Mouse (Mus musculus): ENCODE results near the gene Epb41l5. TPM values are rescaled to one million over a fixed set of nuclear protein-coding genes. Genes with fewer than 3 reads are reported as not detected.
A peak's percentile ranks its signal among the peaks of the same experiment; 100 is the strongest.

The Epb41l5 gene
- polyA plus RNA-seq (2016; fragmentation: Nextera tagmentation; extraction: Ambion mirVana), result 12.4 and 15.4 TPM in 2 replicates

DNA sequence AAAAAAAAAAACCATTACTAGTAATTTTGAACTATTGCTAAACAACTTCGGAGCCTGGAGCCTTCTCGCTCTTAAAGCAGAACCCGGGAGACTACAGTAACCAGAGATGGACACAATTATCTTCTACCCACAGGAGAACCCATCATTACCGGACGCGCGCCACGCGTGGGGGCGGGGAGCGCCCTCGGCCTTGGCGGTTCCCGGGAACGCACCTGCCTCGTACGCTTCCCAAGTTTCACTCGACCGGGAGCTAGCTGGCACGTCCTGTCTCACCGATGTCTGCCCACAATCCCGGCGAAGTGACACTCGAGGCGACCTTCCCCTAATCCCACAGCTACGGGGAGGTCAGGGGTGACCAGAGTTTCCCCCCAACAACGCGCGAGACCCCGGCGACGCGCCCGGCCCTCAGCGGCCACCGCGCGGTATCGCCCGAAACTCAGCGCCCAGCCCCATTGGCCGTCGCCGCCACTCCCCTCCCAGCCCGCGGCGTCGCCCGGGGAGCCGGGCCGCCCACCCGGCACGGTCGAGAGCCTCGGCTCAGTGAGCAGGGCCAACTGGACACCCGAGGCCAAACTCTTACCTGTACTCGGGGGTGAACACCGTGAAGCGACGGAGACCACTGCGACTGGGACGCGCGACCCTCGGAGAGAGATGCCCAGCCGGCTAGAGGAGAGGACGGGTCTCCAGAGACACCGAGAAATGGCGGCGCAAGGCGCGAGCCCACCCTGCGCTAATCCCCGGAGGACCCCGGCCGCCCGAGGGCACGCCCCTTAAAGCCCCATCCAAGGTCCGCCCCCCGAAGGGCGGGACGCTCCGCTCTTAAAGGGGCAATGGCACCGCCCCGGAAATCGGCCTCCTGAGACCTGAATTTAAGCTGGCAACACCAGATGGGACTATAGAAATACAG is at the start of gene Epb41l5:
Gene Epb41l5 (minus strand): TSS at position 796 of the 907 bp plus-strand sequence.
- peaks cover under 1% of the 10 kb centered on the region; the same call in 1 of the 2 replicates for H3K4me1 ChIP-seq (replicated peaks)
- H3K36me3 ChIP-seq, result no peaks in the 10 kb centered on the region
- H3K27ac ChIP-seq, result peak within 1 kb of the TSS; percentile 58
- peak within 1 kb of the TSS; percentile 56 for H3K9ac ChIP-seq (replicated peaks)
- H3K9me3 ChIP-seq, result no peaks in the 10 kb centered on the region
- peak within 1 kb of the TSS; percentile 72 for H3K4me3 ChIP-seq (replicated peaks)
- peak within 1 kb of the TSS; percentile 81 for H3K4me2 ChIP-seq
- peak; percentile 90 for ATAC-seq (ENCODE audit: insufficient number of reproducible peaks, insufficient read depth, low FRiP score, low TSS enrichment, low read depth)
- H3K27me3 ChIP-seq, result no peaks in the 10 kb centered on the region
- under 1% methylated on average over 81 of the region's 86 CpGs for WGBS

DNA sequence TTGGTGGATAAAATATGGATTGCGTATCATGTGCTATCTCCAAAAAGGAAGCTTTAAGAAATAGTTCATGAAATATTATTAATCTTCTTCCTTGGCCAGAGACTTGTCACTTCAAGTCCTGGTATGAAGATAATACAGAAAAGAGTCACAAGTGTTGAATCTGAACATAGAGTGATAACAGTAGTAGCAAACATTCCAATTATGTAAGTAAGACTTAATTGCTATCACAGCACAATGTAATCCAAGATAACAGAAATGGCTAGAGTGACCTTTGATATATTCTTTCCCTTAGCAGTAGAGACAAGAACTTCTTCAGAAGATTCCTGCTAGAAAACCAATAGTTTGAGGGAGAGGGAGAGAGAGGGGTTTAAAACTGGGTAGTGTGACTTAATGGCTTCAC is 48.1 kb upstream of the Epb41l5 start:
- H3K4me1 ChIP-seq (replicated peaks), result no peaks in the 10 kb centered on the region
- no peaks in the 10 kb centered on the region for H3K9me3 ChIP-seq
- peaks cover 37% of the 10 kb centered on the region for H3K36me3 ChIP-seq
- H3K4me2 ChIP-seq, result no peak overlapping the region
- H3K27ac ChIP-seq, result no peak overlapping the region
- WGBS, result 92% methylated on average over 1 of the region's 1 CpGs
- H3K9ac ChIP-seq (replicated peaks), result no peak overlapping the region
- no peaks in the 10 kb centered on the region for H3K27me3 ChIP-seq
- no peak overlapping the region for H3K4me3 ChIP-seq (replicated peaks)
- ATAC-seq (ENCODE audit: insufficient number of reproducible peaks, insufficient read depth, low FRiP score, low TSS enrichment, low read depth), result no peak

DNA sequence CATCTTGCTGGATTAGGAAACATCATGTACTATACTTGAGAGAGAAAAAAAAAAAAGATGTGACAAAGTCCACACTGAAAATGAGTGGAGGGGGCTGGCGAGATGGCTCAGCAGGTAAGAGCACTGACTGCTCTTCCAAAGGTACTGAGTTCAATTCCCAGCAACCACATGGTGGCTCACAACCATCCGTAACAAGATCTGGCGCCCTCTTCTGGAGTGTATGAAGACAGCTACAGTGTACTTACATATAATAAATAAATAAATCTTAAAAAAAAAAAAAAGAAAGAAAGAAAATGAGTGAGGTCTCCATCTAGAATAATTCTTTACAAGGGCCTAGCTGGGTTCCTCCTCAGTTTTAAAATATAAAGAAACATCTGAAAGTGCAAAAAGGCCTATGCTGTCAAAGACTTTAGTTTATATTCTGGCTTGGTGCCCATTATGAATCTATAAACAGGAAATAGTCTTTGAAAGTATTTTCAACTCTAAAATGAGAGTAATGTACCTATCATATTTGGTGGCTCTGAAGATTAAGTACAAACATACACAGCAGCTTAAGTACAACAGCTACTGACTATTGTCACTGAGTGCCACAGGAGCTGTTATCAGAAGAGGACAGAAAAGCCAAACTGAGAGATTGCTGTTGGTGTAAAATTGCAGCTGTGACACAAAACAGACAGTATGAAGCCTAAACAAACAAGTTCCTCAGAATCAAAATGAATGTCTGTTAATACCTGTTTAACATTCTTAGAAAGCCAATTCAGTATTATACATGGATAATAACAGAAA is 37.2 kb upstream of the Epb41l5 start:
- Histone ChIP-seq H3K4me2 (no peak overlapping the region), H3K36me3 (peaks cover 37% of the 10 kb centered on the region), H3K9ac (replicated peaks) (no peak overlapping the region), H3K4me1 (replicated peaks) (no peaks in the 10 kb centered on the region), H3K9me3 (no peaks in the 10 kb centered on the region), H3K27ac (no peak overlapping the region), H3K4me3 (replicated peaks) (no peak overlapping the region), H3K27me3 (no peaks in the 10 kb centered on the region)
- WGBS, result 98% methylated on average over 3 of the region's 3 CpGs
- ATAC-seq (ENCODE audit: insufficient number of reproducible peaks, insufficient read depth, low FRiP score, low TSS enrichment, low read depth), result no peak

DNA sequence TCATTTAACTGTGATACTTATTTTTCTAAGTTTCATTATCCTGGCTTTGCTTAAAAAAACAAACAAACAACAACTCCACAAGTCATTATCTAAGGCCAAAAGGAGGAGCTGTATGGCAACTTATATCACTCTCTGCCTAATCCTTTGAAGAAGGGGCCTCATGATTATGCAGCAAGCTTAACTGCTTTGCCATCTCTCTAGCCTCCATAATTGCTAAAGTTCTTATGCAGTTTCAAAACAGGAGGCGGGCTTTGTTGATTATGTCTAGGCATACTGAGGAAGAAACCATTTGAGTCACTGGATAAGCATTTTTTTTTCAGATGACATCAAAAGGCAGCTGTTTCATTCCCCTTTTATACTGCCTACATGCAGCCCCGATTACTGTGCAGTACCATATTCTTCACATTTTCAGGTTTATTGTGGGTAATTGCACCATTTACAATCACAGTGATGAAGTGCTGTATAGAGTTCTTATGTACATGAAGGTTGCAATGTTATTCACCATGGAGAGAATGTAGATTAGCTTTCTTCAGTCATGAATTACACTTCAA is 32.9 kb upstream of the Epb41l5 start:
- no peak overlapping the region for H3K9ac ChIP-seq (replicated peaks)
- H3K27ac ChIP-seq, result no peak overlapping the region
- no peak for ATAC-seq (ENCODE audit: insufficient number of reproducible peaks, insufficient read depth, low FRiP score, low TSS enrichment, low read depth)
- no peaks in the 10 kb centered on the region for H3K27me3 ChIP-seq
- H3K4me3 ChIP-seq (replicated peaks), result no peak overlapping the region
- no peak overlapping the region for H3K4me2 ChIP-seq
- 86% methylated on average over 2 of the region's 2 CpGs for WGBS
- no peaks in the 10 kb centered on the region for H3K9me3 ChIP-seq
- H3K4me1 ChIP-seq (replicated peaks), result no peaks in the 10 kb centered on the region
- peaks cover 45% of the 10 kb centered on the region for H3K36me3 ChIP-seq

- Histone ChIP-seq H3K4me1 (replicated peaks) (no peaks in the 10 kb centered on the region), H3K27ac (no peak overlapping the region), H3K4me2 (no peak overlapping the region), H3K4me3 (replicated peaks) (no peak overlapping the region), H3K27me3 (no peaks in the 10 kb centered on the region), H3K36me3 (peaks cover 28% of the 10 kb centered on the region), H3K9me3 (no peaks in the 10 kb centered on the region), H3K9ac (replicated peaks) (no peak overlapping the region)
- ATAC-seq (ENCODE audit: insufficient number of reproducible peaks, insufficient read depth, low FRiP score, low TSS enrichment, low read depth), result no peak
- WGBS, result 70% methylated on average over 1 of the region's 1 CpGs
These were observed 26.2 kb upstream of the Epb41l5 start for GRCm38 (mm10) chr1:119674984-119675383.

DNA sequence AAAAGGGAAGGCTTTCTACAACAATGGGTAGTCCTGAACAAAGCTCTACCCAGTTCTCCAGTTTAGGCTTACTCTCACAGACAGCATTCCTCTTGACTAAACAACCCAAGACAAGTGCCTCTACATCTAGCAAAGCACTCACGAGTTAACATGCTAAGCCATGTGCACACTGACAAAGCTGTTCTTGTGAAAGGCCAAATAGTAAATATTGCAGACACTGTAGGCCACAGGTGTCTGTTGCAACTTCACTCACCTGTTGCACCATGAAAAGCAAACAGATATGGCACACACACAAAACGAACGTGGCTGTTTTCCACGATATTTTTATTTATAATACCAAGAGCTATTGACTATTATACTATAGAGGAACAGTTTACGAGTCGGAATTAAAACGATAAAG is 18.1 kb upstream of the Epb41l5 start:
- Histone ChIP-seq H3K36me3 (peaks cover 10% of the 10 kb centered on the region; the same call in 1 of the 2 replicates), H3K9me3 (no peaks in the 10 kb centered on the region), H3K4me1 (replicated peaks) (no peaks in the 10 kb centered on the region), H3K27ac (no peak overlapping the region), H3K27me3 (no peaks in the 10 kb centered on the region), H3K4me2 (no peak overlapping the region), H3K4me3 (replicated peaks) (no peak overlapping the region), H3K9ac (replicated peaks) (no peak overlapping the region)
- 92% methylated on average over 7 of the region's 7 CpGs for WGBS
- ATAC-seq (ENCODE audit: insufficient number of reproducible peaks, insufficient read depth, low FRiP score, low TSS enrichment, low read depth), result no peak

DNA sequence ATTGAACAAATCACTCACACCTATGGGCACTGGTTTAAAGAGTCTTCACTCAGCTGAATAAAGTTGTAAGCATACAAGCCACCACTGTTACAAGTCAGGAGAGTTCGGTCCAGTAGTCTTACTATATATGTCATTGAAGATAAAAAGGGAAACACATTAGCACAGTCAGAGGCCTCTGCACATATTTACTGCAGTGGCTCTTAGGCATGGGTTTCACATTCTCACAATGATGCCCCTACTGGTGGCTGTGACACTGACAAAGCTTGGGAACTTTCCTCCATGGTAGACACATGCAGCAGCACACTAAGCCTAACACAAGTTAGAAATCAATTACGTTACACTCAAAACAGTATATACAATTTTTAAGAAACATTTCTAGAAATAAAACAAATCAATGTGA is 5.5 kb upstream of the Epb41l5 start:
- ATAC-seq (ENCODE audit: insufficient number of reproducible peaks, insufficient read depth, low FRiP score, low TSS enrichment, low read depth), result no peak
- no peak overlapping the region for H3K4me2 ChIP-seq
- no peaks in the 10 kb centered on the region for H3K9me3 ChIP-seq
- H3K4me3 ChIP-seq (replicated peaks), result no peak overlapping the region
- WGBS, result 92% methylated on average over 2 of the region's 2 CpGs
- no peaks in the 10 kb centered on the region for H3K27me3 ChIP-seq
- H3K36me3 ChIP-seq, result peaks cover 5% of the 10 kb centered on the region; the same call in 1 of the 2 replicates
- H3K4me1 ChIP-seq (replicated peaks), result no peaks in the 10 kb centered on the region
- H3K9ac ChIP-seq (replicated peaks), result no peak overlapping the region
- no peak overlapping the region for H3K27ac ChIP-seq

- H3K4me1 ChIP-seq (replicated peaks), result no peaks in the 10 kb centered on the region
- WGBS, result 93% methylated on average over 5 of the region's 5 CpGs
- no peak overlapping the region for H3K9ac ChIP-seq (replicated peaks)
- H3K27ac ChIP-seq, result no peak overlapping the region
- ATAC-seq (ENCODE audit: insufficient number of reproducible peaks, insufficient read depth, low FRiP score, low TSS enrichment, low read depth), result no peak
- no peak overlapping the region for H3K4me3 ChIP-seq (replicated peaks)
- no peak overlapping the region for H3K4me2 ChIP-seq
- no peaks in the 10 kb centered on the region for H3K36me3 ChIP-seq
- no peaks in the 10 kb centered on the region for H3K27me3 ChIP-seq
- no peaks in the 10 kb centered on the region for H3K9me3 ChIP-seq
These were observed 1.6 kb upstream of the Epb41l5 start for GRCm38 (mm10) chr1:119650386-119650785.

GRCm38 (mm10) chr1:119649627-119650026 is 827 bp upstream of the Epb41l5 start:
- H3K4me2 ChIP-seq, result no peak overlapping the region
- no peaks in the 10 kb centered on the region for H3K9me3 ChIP-seq
- no peak for ATAC-seq (ENCODE audit: insufficient number of reproducible peaks, insufficient read depth, low FRiP score, low TSS enrichment, low read depth)
- WGBS, result 71% methylated on average over 2 of the region's 2 CpGs
- no peaks in the 10 kb centered on the region for H3K27me3 ChIP-seq
- no peaks in the 10 kb centered on the region for H3K4me1 ChIP-seq (replicated peaks)
- no peak overlapping the region for H3K4me3 ChIP-seq (replicated peaks)
- no peak overlapping the region for H3K27ac ChIP-seq
- no peak overlapping the region for H3K9ac ChIP-seq (replicated peaks)
- no peaks in the 10 kb centered on the region for H3K36me3 ChIP-seq

- Histone ChIP-seq H3K9me3 (no peaks in the 10 kb centered on the region), H3K4me2 (no peak overlapping the region), H3K4me1 (replicated peaks) (peaks cover 3% of the 10 kb centered on the region; the same call in 1 of the 2 replicates), H3K27me3 (no peaks in the 10 kb centered on the region), H3K9ac (replicated peaks) (no peak overlapping the region), H3K27ac (no peak overlapping the region), H3K36me3 (no peaks in the 10 kb centered on the region), H3K4me3 (replicated peaks) (no peak overlapping the region)
- no peak for ATAC-seq (ENCODE audit: insufficient number of reproducible peaks, insufficient read depth, low FRiP score, low TSS enrichment, low read depth)
- 80% methylated on average over 2 of the region's 2 CpGs for WGBS
These were observed 2.4 kb downstream of the Epb41l5 start for GRCm38 (mm10) chr1:119646356-119646755.

GRCm38 (mm10) chr1:119642367-119642766 is 6.4 kb downstream of the Epb41l5 start:
- H3K27me3 ChIP-seq, result no peaks in the 10 kb centered on the region
- H3K36me3 ChIP-seq, result no peaks in the 10 kb centered on the region
- peaks cover 3% of the 10 kb centered on the region; the same call in 1 of the 2 replicates for H3K4me1 ChIP-seq (replicated peaks)
- H3K9ac ChIP-seq (replicated peaks), result no peak overlapping the region
- H3K4me3 ChIP-seq (replicated peaks), result no peak overlapping the region
- H3K27ac ChIP-seq, result no peak overlapping the region
- WGBS, result 90% methylated on average over 12 of the region's 12 CpGs
- no peak overlapping the region for H3K4me2 ChIP-seq
- no peak for ATAC-seq (ENCODE audit: insufficient number of reproducible peaks, insufficient read depth, low FRiP score, low TSS enrichment, low read depth)
- H3K9me3 ChIP-seq, result no peaks in the 10 kb centered on the region
